Mouse (Mus musculus) lung, postnatal 0 days (tissue): ENCODE measurements around the gene Wasf2. TPM values are rescaled to one million over a fixed set of nuclear protein-coding genes. Genes with fewer than 3 reads are reported as not detected.

Experiments
- ATAC-seq: fragments of 200-750 bp; cut with Nextera tagmentation; 2 replicates; pipeline ENCODE4 v1.8.0; 2017; ENCODE audit warnings: moderate library complexity
- DNase-seq: peaks from one replicate; pipeline ENCODE4 v3.0.0-alpha.2; 2016; ENCODE audit warnings: low spot score
- H3K27ac ChIP-seq: fragments of 300-500 bp; sonication (generic); 2 replicates; pipeline ENCODE4 v1.5.1; 2014; ENCODE audit warnings: antibody characterized with exemption, mild to moderate bottlenecking, low read length, mixed read lengths
- H3K27me3 ChIP-seq: fragments of 300-500 bp; sonication (generic); replicated peaks from 2 replicates; pipeline ENCODE4 v1.6.1; 2014; ENCODE audit warnings: low read length, mixed read lengths; ENCODE audit not compliant: insufficient read depth
- H3K36me3 ChIP-seq: fragments of 300-500 bp; sonication (generic); 2 replicates; pipeline ENCODE4 v1.6.1; 2014; ENCODE audit warnings: low read length, mixed read lengths; ENCODE audit not compliant: insufficient read depth
- H3K4me1 ChIP-seq: fragments of 300-500 bp; sonication (generic); 2 replicates; pipeline ENCODE4 v1.6.1; 2014; ENCODE audit warnings: antibody characterized with exemption, low read depth, low read length, mixed read lengths; ENCODE audit not compliant: insufficient read depth
- H3K4me2 ChIP-seq: fragments of 300-500 bp; sonication (generic); replicated peaks from 2 replicates; pipeline ENCODE4 v1.6.1; 2014; ENCODE audit warnings: low read depth, mild to moderate bottlenecking, low read length, moderate library complexity, mixed read lengths
- H3K4me3 ChIP-seq: fragments of 300-500 bp; sonication (generic); 2 replicates; pipeline ENCODE4 v1.5.1; 2014; ENCODE audit warnings: low read depth, low read length
- H3K9ac ChIP-seq: fragments of 300-500 bp; sonication (generic); replicated peaks from 2 replicates; pipeline ENCODE4 v1.6.1; 2014; ENCODE audit warnings: low read depth, mild to moderate bottlenecking
- H3K9me3 ChIP-seq: fragments of 300-500 bp; sonication (generic); 2 replicates; pipeline ENCODE4 v1.6.1; 2016; ENCODE audit warnings: low read length, mixed read lengths
- CTCF ChIP-seq: IDR thresholded peaks from 2 replicates; pipeline ENCODE4 v1.5.1; 2016; ENCODE audit warnings: antibody characterized with exemption, mild to moderate bottlenecking
- EP300 ChIP-seq: IDR thresholded peaks from 2 replicates; pipeline ENCODE4 v1.6.1; 2016; ENCODE audit warnings: antibody characterized with exemption, mild to moderate bottlenecking, control low read depth
- WGBS: fragments of 180-500 bp; shearing (Covaris S2); extraction: QIAGEN DNeasy Blood & Tissue Kit; methylation state at CpG from one replicate; pipeline ENCODE4 v1.1.7; 2014; 5-methylcytosine and 5-hydroxymethylcytosine counted together
- polyA plus RNA-seq: library from polyadenylated mRNA; unstranded; fragments of >200 nt; fragmentation: Nextera tagmentation; extraction: Ambion mirVana; gene quantifications from 2 replicates; pipeline ENCODE4 v1.2.1, GENCODE M21; 2015

Wasf2 gene
- polyA plus RNA-seq, 1 experiment from 2014 or later = 149 TPM

- no peak overlapping the region for H3K27ac ChIP-seq
Observed at GRCm38 (mm10) chr4:133182439-133183033, 52.2 kb downstream of the Wasf2 start.

GRCm38 (mm10) chr4:133184031-133184897, 54.0 kb downstream of the Wasf2 start:
- Histone ChIP-seq H3K36me3 (peaks cover 33% of the 10 kb centered on the region; the same call in 1 of the 2 replicates), H3K27me3 (no peaks in the 10 kb centered on the region), H3K4me2 (peak overlapping the region; percentile 11), H3K4me3 (no peak overlapping the region), H3K9me3 (no peaks in the 10 kb centered on the region), H3K27ac (peak overlapping the region; percentile 91), H3K4me1 (0 out of 2 replicates have a peak, but pooled peaks cover 5% of the 10 kb centered on the region), H3K9ac (no peak overlapping the region)
- WGBS = 52% methylated on average over 14 of the region's 14 CpGs
- DNase-seq (peak; percentile 68), ATAC-seq (peak; percentile 46; the same call in 1 of the 2 replicates)
- no peak for TF ChIP-seq EP300
- no peak for TF ChIP-seq CTCF

More at GRCm38 (mm10) chr4:133182439-133183033, 52.2 kb downstream of the Wasf2 start:
- ATAC-seq (no peak), DNase-seq (no peak)
- H3K4me1 ChIP-seq = 0 out of 2 replicates have a peak, but pooled peaks cover 5% of the 10 kb centered on the region
- peaks cover 29% of the 10 kb centered on the region; the same call in 1 of the 2 replicates for H3K36me3 ChIP-seq
- H3K9me3 ChIP-seq = no peaks in the 10 kb centered on the region
- H3K4me3 ChIP-seq = no peak overlapping the region
- no peak overlapping the region for H3K9ac ChIP-seq
- WGBS = 90% methylated on average over 8 of the region's 8 CpGs
- TF ChIP-seq EP300 (no peak), CTCF (no peak)
- no peaks in the 10 kb centered on the region for H3K27me3 ChIP-seq
- H3K4me2 ChIP-seq = no peak overlapping the region

GRCm38 (mm10) chr4:133184898-133185665, 54.8 kb downstream of the Wasf2 start:
- no peaks in the 10 kb centered on the region for H3K27me3 ChIP-seq
- TF ChIP-seq EP300 (peak; percentile 62; the same call in 1 of the 2 replicates), CTCF (no peak)
- peak overlapping the region; percentile 20 for H3K4me2 ChIP-seq
- H3K36me3 ChIP-seq = peaks cover 39% of the 10 kb centered on the region; the same call in 1 of the 2 replicates
- H3K4me1 ChIP-seq = 0 out of 2 replicates have a peak, but pooled peaks cover 5% of the 10 kb centered on the region
- ATAC-seq (peak; percentile 93), DNase-seq (peak; percentile 93)
- H3K27ac ChIP-seq = peak overlapping the region; percentile 91
- no peak overlapping the region for H3K4me3 ChIP-seq
- H3K9me3 ChIP-seq = no peaks in the 10 kb centered on the region
- H3K9ac ChIP-seq = no peak overlapping the region
- WGBS = 31% methylated on average over 15 of the region's 15 CpGs

GRCm38 (mm10) chr4:133185893-133186292, 55.6 kb downstream of the Wasf2 start:
- Histone ChIP-seq H3K4me3 (no peak overlapping the region), H3K4me1 (0 out of 2 replicates have a peak, but pooled peaks cover 5% of the 10 kb centered on the region), H3K9ac (no peak overlapping the region), H3K9me3 (no peaks in the 10 kb centered on the region), H3K27ac (peak overlapping the region; percentile 66), H3K36me3 (peaks cover 44% of the 10 kb centered on the region; the same call in 1 of the 2 replicates), H3K27me3 (no peaks in the 10 kb centered on the region), H3K4me2 (0 out of 2 replicates have a peak overlapping the region, but pooled peaks have one; percentile 20)
- WGBS = 63% methylated on average over 8 of the region's 8 CpGs
- TF ChIP-seq CTCF (no peak), EP300 (no peak)
- DNase-seq (peak; percentile 43), ATAC-seq (0 out of 2 replicates have a peak, but pooled peaks have one; percentile 12)

GRCm38 (mm10) chr4:133186856-133187255, 56.6 kb downstream of the Wasf2 start:
- 87% methylated on average over 5 of the region's 5 CpGs for WGBS
- 0 out of 2 replicates have a peak, but pooled peaks cover 5% of the 10 kb centered on the region for H3K4me1 ChIP-seq
- DNase-seq (no peak), ATAC-seq (no peak)
- H3K4me3 ChIP-seq = no peak overlapping the region
- H3K9me3 ChIP-seq = no peaks in the 10 kb centered on the region
- H3K9ac ChIP-seq = no peak overlapping the region
- no peak for TF ChIP-seq EP300
- TF ChIP-seq CTCF = peak; percentile 57
- no peak overlapping the region for H3K27ac ChIP-seq
- peaks cover 50% of the 10 kb centered on the region; the same call in 1 of the 2 replicates for H3K36me3 ChIP-seq
- no peak overlapping the region for H3K4me2 ChIP-seq
- H3K27me3 ChIP-seq = no peaks in the 10 kb centered on the region
